Mouse (Mus musculus) v-Abl transformed pro-B cells (cell line): Measurements from ENCODE around the gene Cd86.

Source experiments
- in situ Hi-C, 2 experiments: fragments of 400-800 bp; cut with MboI; formaldehyde crosslinking; loops; one replicate each; pipeline ENCODE4 v1.15.1; 2025; ENCODE audit not compliant: unreplicated experiment in 2 of 2

The Cd86 gene

GRCm38 (mm10) chr16:36621108-36621507 lies 44.8 kb downstream of the Cd86 start:
- in situ Hi-C loops: no loop called here

- in situ Hi-C loops: no loop called here
Observed at GRCm38 (mm10) chr16:36613701-36614100, 52.2 kb downstream of the Cd86 start.

GRCm38 (mm10) chr16:36602632-36603031 lies 63.2 kb downstream of the Cd86 start:
- in situ Hi-C loops: no loop called here

GRCm38 (mm10) chr16:36598265-36598664 lies 67.6 kb downstream of the Cd86 start:
- in situ Hi-C loops: no loop called here

- in situ Hi-C loops: no loop called here
Observed at GRCm38 (mm10) chr16:36596671-36597410, 69.0 kb downstream of the Cd86 start.

GRCm38 (mm10) chr16:36589898-36590297 lies 76.0 kb downstream of the Cd86 start:
- in situ Hi-C loops: no loop called here

GRCm38 (mm10) chr16:36587971-36588370 lies 77.9 kb downstream of the Cd86 start:
- in situ Hi-C loops: no loop called here

GRCm38 (mm10) chr16:36582073-36582472 lies 83.8 kb downstream of the Cd86 start:
- in situ Hi-C loops: no loop called here

- in situ Hi-C loops: no loop called here
Observed at GRCm38 (mm10) chr16:36571942-36572341, 93.9 kb downstream of the Cd86 start.

GRCm38 (mm10) chr16:36561386-36562338 lies 104.2 kb downstream of the Cd86 start, which contains the start of gene Casr:
Casr (minus strand) TSS chr16:36562141.
- in situ Hi-C loops: no loop called here

GRCm38 (mm10) chr16:36559573-36559972 lies 106.3 kb downstream of the Cd86 start:
- in situ Hi-C loops: no loop called here

GRCm38 (mm10) chr16:36555672-36556165 lies 110.2 kb downstream of the Cd86 start:
- in situ Hi-C loops: no loop called here
